Mouse (Mus musculus) left cerebral cortex, adult 9 months (tissue): ENCODE measurements around the gene Lacc1.
"Not testable (repeated sequence)": the region's sequence is repeated elsewhere in the genome, so short reads cannot be mapped to it uniquely, and the experiment has no call there.

ENCODE experiments used
- DNase-seq, 2 experiments: peaks; one replicate each; pipeline ENCODE4 v3.0.0; 2022; ENCODE audit warnings: low spot score in 2 of 2

Gene Lacc1

DNA sequence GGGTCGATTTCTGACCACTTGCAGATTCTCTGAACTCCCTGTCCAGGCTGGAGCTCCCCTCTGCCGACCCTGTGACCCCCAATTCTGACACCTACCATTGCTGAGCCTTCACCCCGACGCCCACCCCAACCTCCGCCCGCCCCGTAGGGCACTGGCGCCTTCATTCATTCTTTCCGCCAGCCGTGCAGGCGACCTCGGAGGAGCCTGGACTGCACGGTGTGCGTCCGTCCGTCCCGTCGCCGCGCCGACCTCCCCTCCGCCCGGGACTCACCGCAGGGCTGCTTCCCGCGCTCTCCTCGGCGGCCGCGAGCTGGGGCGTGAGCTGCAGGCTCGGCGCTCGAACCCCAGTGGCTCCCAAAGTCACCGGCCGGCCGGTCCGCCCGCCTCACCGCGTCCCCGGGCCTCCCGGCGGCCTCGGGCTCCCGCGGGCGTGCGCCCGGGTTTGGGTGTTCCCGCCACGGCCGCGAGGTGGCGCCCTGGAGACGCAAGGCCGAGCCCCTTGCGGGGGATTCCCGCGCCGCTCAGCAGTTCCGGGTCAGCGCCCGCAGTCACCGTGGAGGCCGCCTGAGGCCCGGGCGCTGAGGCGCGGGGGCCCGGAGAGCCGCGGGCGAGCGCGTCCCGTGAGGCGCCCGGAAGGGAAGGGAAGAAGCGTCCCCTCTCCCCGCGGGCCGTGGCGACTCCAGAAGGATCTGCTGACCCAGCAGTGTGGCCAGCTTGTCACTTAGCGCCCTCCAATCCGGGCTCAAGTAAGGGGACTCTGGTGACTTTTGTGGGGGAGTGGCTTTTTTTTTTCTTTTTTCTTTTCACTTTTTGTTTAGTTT lies at the start of gene Lacc1, which contains the start of gene Ccdc122:
TSS of gene Lacc1 (minus strand) at position 679 of the 821 bp plus-strand sequence.
TSS of gene Ccdc122 (plus strand) at position 547 of the 821 bp plus-strand sequence.
- peak in 1 of 2 experiments; percentile 54 for DNase-seq

DNA sequence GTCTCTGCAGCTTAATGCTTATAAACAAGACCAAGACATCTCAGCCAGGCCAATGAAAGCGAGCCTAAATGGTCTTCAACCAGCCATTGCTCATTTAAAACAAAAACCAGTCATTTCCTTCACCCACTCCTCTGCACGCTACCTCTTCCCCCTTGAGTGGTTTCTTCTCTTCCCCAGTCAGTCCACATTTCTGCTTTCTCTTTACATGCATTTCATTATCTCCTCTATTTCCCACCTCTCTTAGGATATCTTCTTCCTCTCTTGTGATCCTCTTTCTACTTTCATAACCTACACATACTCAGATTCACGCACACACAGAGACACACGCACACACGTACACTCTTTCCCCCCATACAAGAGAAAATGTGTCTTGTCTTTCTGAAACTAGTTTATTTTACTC lies 44.5 kb upstream of the Lacc1 start:
- no peak for DNase-seq

- no peak for DNase-seq
Observed at GRCm38 (mm10) chr14:77069361-77069760, 32.7 kb upstream of the Lacc1 start.

- no peak for DNase-seq
Observed at GRCm38 (mm10) chr14:77053288-77053687, 16.6 kb upstream of the Lacc1 start.

- no peak for DNase-seq
Observed at GRCm38 (mm10) chr14:77037832-77038425, 1.2 kb upstream of the Lacc1 start.

DNA sequence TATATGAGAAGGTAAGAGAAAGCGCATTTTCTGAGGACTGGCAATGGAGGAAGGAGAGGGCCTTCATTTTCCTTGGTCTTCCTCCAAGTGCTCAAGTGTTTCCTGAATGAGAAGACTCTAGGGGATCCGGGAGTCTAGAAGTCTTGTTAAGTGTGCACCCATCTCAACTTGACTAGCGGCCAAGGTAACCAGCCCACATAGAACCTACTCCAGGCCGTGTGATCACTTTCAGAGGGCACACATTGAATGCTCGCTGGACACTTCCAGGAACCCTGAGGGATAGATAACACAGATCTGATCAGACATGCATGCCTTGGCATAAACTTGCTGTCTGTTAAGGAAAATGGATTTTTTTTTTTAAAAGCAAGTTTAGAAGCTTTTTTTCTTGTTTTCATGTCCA lies 626 bp upstream of the Lacc1 start:
- DNase-seq: no peak

- no peak for DNase-seq
Observed at GRCm38 (mm10) chr14:77034970-77035369, 1.7 kb downstream of the Lacc1 start.

DNA sequence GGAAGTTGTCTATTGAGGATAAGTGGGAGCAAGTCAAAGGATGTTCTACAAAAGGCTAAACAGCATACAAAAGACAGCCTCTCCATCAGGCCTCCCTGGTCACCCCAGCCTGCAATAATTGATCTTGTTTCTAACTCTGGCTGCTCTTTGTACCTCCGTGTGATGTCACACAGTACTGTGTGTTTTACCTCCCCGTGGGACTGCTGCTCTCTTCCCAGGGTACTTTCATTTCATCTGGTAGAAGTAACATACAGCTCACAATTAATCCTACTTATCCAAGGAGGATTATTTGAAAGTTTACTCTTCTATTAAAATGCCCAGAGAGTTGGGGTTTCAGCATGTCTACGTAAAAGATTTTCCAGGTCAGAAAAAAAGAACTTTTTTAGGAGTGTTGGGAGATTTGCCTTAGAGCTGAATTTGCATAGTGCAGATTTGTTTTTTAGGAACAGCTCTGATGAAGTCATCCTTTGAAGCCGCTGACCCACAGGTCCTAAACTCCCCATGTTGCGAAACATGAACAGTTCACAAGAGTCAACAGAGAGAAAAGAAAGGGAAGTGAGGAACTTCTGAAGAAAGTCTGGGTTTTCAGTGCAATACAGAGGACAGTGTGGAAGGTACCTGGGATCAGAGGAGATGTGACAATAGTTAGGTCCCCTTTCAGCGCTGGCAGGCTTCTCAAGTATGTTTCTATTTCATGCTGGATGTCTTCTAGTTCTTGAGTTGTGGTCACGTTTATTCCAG lies 2.4 kb downstream of the Lacc1 start:
- DNase-seq: no peak

DNA sequence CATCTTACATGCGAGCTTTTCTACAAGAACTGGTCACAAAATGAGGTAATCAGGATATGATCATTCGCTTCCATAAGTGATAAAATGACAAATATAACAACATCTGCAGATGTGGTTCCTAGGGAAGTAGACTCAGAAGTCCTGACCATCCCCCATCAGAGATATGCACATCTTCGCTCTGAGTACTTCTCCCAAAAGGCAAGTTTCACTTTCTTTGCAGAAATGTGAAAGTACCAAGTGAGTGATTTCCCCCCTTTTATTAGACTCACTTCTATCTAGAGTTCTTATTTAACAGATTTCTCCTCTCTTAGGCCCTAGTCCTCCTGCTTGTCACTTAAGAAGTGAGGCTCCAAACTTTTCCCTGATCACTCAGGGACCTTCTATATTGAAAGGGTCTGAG lies 3.3 kb downstream of the Lacc1 start:
- no peak for DNase-seq

- no peak for DNase-seq
Observed at GRCm38 (mm10) chr14:77032433-77032832, 4.3 kb downstream of the Lacc1 start.

GRCm38 (mm10) chr14:77030808-77031207 lies 5.9 kb downstream of the Lacc1 start:
- DNase-seq: no peak

GRCm38 (mm10) chr14:77029319-77030054 lies 7.2 kb downstream of the Lacc1 start:
- no peak for DNase-seq

DNA sequence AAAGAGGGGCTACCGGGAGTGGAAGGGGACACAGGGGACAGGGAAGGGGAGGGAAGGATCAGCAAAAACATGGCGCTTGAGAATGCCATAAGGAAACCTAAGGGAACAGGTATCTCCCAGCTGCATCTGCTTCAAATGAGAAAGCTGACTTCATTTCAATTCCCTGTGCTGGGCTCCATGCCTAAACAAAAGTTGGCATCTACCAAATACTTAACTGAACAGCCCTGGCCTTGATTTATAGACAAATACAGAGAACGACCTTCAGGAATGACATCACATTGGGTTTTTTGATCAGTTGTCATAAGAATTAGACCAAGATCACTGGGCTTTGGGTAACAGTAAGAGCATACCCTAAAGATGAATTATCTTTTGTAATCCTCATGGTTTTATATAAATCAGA lies 12.2 kb downstream of the Lacc1 start:
- no peak for DNase-seq

DNA sequence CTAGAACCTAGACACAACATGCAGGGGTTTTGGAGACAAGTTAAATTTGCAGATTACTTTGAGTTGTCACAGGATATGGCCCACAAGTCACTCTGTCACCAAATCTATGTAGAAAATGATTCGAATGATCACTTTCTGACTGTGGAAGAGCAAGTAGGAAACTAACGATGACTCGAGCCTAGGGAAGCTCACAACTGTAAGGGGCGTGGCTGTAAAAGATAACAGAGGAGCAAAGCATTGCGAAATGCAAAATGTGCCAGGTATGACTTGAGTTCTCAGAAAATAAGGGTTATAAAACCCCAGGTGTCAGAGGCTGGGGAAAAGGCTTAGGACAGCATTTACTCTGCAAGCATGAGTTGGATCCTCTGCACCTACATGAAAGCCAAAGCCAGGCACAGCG lies 19.5 kb downstream of the Lacc1 start:
- no peak for DNase-seq

- DNase-seq: not testable (repeated sequence)
Observed at GRCm38 (mm10) chr14:77016783-77017182, 19.9 kb downstream of the Lacc1 start.

GRCm38 (mm10) chr14:77011804-77012203 lies 24.9 kb downstream of the Lacc1 start:
- DNase-seq: peak in 1 of 2 experiments; percentile 82

DNA sequence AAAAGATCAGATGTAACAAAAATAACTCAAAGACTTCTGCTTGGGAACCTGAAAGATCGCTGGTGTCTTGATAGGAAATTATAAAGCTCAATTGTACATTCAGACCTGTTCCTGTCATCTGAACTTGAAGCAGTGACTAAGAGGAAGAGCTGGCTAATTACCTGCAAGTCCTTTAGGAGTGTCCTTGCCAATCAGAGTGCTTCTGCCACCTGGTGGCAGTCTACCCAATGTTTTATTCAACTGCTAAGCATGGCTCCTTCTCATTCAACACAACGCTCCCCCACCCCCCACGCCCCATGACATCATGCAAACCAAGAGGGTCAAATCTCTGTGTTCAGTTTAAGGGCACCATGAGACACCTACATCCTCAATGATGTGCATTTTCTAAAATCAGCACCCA lies 28.5 kb downstream of the Lacc1 start:
- peak; percentile 68 to 87 for DNase-seq

DNA sequence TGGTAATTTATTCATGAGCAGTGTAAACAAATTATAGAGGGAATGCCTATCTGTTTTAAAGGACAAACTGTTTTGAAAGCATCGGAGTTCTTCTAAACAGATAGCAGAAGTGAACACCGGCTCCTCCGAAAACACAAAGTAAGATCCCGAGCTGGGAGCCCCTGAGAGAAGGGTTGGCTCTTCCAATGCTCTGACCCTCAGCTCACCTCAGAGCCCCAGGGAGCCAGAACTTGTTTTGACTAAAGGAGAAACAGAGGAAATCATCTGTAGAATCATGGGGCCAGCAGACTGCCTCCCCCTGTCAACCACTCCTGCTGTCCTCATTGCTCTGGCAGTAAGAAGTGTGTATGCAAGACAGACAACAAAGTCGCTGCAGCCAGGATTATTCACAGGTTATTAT lies 31.1 kb downstream of the Lacc1 start:
- no peak for DNase-seq

- DNase-seq: peak in 1 of 2 experiments; percentile 28
Observed at GRCm38 (mm10) chr14:77004740-77005139, 32.0 kb downstream of the Lacc1 start.

GRCm38 (mm10) chr14:76990351-76990750 lies 46.4 kb downstream of the Lacc1 start:
- not testable (repeated sequence) for DNase-seq

DNA sequence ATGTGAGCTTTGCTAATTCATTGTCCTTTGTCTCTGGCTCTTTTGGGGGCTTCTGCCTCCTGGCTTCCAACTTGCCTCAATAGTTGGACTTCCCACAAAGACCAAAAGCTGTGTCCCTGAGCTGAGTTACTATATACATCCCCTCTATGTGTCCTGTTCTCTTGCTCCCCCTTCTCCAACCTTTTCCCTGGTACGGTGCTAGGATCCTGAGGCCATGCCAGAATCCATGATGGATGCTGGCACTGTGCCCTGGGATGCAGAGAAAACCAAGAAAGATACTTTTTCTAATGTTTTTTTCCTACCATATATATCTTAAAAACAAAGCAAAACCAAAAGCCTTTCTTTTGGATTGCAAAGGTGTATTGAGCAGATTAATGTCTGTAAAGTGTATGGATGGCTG lies 54.9 kb downstream of the Lacc1 start:
- DNase-seq: no peak

DNA sequence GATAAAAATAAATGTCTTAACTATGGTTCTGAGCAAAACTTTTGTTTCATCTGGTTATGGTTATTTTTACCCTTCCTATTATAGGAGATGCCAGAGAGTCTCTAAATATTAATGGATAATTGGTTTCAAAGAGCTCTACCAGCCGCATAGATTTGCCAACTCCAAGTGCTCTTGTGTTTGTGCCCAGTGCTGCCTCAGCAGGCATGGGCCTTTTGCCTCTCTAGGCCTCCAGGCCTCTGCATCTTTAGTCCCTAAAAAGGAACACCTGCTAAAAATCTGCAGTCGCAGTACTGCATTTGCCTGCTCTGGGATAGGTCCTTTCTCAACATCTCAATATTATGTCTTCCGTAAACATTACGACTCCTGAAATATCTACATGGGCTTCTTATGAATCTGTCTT lies 55.5 kb downstream of the Lacc1 start:
- DNase-seq: no peak
